Mouse (Mus musculus): ENCODE data around the gene Socs3.
A peak's percentile ranks its signal among the peaks of the same experiment; 100 is the strongest.

The Socs3 gene

DNA sequence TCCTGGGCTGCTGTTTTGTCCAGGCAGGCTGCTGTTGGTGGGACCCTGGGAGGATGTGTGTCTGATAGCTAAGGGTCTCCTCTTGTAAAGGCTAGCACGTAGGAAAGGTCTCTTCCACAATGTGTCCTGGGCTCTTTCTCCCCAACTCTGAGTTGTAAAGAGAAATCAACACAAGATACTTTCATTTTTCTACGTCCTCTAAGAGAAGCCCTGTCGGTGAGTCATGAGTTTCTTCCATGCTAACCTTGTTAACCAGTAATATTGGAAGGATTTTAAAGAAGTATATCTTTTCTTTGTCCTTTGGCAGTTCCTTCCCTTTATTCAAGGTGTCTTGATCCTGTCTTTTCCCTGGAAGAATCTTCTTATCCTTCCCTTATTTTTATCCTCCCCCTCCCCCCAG lies 25.8 kb upstream of the Socs3 start:
- DNase-seq (ENCODE audit: low spot score in 2 of 2) = no peak

DNA sequence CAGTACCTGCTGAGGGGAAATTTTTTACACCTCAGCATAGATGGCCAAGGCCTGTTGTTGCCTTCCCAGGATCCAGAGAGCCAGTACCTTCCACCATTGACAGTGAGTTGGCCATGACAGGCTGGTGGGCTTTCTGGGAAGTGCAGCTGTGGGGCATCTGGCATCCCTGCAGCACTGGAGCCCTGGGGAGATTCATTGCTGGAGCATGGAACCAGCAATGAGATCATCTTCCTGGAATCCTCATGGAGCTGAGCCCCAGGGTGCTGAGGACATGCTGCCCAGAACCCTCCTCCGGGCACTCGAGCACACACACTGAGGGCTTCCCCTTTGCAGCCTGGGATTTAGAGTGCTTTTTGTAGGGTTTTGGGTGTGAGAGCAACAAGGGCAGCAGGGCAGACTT lies 25.4 kb upstream of the Socs3 start:
- DNase-seq (ENCODE audit: low spot score in 2 of 2) = no peak

DNA sequence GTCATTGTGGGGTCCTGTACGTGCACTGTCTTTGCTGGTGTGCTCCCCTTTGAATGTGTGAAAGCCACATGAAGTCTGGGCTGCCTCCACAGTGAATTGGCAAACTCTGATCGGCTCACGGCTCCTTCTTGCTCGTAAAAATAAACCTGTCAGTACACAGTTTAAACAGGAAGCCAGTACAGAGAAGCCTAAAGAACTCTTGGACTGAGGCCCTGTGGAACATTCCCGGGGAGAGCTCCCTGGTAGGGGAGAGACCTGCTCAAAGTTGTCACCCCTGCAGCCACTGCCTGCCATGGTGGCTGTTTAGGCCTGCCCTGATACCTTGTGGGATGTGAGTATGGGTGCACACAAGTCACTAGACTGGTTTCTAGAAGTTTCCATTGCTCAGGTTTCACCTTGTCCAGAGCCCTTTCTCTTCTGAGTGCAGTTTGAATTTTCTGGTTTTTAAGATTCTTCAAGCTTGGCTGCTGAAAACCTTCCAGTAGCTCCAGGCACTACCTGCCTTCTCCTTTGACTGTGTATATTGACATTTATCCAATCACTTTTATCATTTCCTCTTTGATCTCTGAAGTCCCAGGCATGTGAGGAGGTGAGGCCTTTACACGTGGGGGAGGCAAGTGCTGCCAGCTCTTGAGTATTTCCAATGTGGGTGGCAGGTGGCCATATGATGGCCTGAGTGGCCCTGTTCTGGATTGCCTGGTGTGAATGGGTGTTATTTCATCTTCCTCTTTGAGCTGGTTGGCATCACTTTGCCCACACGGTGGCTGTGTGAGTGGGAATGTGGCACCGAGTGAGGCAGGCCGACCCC lies 24.6 kb upstream of the Socs3 start:
- DNase-seq (ENCODE audit: low spot score in 2 of 2) = peak; percentile 37 to 41

DNA sequence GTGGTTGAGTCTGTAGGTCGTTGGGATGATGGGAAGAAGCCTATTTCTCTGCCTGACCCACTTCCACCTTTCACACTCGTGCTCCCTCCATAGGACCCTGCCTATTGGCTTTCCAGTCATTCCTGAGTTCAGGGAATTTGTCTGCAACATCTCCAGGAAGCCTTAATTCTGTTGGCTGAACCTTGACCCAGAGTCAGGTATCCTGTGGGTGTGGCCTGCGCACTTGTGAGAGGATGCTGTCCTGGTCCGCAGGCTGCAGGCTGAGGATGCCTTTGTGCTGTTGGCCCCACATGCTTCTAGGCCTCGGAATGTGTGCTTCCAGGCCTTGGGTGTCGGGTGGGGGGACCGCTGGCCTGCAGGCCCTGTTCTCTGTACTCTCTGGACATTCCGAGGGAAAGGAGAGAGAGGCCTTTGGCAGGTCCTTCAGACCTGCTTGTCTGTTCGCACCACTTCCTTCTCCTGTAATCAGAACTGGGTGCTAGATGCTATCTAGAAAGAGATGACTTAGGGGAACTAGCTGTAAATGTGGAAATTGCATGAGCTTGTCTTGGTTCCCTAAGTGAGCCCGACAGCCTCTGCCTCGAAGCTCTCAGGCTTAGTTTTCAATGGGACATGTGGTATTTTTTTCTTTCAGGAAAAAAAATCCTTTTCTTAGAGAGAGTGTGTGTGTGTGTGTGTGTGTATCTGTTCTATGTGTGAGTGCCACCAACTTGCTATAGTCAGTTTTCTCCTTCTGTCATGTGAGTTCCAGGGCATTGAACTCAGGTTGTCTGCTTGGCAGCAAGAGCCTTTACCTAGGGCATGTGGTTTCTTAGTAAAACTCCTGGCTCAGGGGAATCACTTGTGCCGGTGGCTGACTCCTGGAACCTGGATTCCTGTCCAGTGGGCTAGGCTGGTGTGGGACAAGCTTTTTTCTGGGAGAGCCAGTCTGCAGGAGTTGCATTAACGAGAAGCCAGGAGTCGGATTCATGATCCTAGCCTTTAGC lies 23.6 kb upstream of the Socs3 start:
- DNase-seq (ENCODE audit: low spot score in 2 of 2) = no peak

DNA sequence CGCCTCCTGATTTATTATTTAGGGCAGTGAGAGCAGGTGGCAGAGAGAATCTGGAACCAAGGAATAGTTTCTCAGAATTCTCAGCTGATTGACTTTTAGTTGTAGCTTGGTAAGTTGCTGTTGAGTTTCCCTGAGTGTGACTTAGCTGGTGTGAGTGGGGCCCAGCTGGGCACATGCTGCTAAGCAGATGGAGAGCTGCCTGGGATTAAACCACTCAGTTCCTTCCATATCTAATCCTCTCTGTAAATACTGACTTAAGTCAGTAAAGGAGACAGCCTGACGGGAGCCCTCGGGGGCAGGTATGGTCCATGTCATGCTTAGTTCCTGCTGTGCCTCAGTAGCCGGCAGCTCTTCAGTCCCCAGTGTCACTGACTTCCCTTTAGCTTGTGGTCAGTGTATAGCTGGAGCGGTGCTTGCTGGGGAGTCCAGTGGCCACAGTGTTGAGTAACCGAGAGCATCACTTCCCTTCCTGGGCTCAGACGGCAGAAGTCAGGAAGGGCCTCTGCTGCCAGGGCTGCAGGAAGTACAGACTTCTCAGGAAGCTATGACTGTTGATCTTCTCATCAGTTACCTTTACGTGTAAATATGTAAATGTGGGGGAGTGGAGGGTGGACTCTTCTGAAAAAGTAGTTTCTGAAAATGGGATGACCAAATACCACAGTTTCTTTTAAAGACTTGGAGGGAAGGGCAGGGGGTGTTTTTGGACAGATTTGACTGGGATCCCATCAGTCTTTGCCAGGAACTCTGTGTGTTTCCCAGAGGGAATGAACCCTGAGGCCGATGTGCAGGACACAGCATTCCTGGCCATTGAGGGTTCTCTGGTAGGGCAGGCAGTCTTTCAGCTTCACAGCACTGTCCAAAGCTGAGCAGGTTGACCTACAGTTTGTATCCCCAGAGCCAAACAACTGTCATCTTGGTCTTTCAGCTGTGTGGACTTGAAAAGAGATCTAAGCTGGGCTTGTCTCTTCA lies 21.9 kb upstream of the Socs3 start:
- no peak for DNase-seq (ENCODE audit: low spot score in 2 of 2)

DNA sequence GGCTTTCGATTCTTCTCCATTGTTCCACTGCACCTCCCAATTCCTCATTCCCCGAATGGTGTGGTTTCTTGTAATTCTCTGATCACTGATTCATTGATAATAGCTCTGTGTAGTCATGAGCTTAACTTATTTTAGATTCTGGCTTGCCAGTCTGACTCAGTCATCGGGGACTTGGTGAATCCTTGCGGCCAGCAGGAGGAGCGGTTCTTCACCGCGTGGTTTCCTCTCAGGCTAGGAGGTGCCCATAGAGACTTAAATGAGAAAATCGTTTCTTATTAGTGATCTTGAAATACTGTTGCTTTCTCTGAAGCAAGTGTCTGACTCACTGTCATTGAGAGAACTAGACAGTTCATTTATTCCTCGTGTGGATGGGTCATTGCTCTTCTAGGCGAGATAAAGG lies 20.1 kb upstream of the Socs3 start:
- no peak for DNase-seq (ENCODE audit: low spot score in 2 of 2)

DNA sequence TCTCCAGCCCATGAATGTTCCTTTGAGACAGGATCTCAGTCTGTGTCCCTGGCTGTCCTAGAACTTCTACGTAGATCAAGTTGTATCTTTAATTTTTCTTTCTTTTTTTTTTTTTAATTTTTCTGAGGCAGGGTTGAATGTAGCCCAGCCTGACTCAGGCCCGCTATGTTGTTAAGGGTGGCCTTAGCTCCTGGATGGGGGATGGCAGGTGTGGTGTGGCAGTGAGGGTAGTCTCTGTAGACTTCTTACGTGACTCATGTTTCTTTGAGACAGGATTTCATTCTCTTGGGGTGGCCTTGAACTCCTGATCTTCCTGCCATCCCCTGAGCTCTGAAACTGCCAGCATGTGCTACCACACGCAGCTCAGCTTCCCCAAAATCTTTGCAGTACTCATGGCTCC lies 19.4 kb upstream of the Socs3 start:
- no peak for DNase-seq (ENCODE audit: low spot score in 2 of 2)

DNA sequence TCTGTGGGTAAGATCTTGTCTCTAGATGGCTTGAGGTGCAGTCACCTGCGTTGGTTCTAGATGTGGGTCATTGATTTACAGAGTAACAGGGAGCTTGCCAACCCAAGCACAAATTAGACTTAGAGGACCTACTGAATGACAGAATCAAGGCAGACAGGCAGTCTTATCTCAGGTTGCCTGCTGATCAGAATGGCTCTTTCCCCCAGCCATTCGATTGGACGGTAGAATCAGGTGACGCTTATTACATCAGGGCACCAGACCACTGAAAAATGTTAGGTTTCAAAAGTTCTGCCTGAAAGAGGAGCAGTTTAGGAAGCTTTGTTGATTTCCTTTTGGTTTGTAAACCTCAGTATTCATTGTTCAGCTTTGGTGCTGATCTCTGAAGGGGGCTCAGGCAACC lies 18.1 kb upstream of the Socs3 start:
- DNase-seq (ENCODE audit: low spot score in 2 of 2) = no peak

DNA sequence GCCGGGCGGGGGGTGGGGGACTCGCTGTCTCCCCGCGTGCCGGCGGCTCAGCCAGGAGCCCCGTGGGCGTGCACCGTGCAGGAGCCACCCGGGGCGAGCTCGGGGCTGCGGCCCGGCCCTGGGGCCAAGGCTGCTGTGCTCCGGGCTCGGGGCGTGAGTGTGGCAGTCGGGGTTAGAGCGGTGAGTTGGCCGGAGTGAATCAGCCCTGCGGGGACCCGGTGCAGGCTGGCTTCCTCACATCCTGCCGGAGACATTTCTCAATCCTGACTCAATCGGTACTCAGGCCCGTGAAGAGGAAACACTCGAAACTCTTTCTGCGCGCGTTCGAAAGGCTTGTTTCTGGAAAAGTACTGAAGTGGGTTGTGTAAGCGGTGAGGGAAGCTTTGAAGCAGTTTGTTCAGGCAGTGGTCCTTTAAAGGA lies 17.2 kb upstream of the Socs3 start:
- DNase-seq (ENCODE audit: low spot score in 2 of 2) = peak in 1 of 2 experiments; percentile 55

DNA sequence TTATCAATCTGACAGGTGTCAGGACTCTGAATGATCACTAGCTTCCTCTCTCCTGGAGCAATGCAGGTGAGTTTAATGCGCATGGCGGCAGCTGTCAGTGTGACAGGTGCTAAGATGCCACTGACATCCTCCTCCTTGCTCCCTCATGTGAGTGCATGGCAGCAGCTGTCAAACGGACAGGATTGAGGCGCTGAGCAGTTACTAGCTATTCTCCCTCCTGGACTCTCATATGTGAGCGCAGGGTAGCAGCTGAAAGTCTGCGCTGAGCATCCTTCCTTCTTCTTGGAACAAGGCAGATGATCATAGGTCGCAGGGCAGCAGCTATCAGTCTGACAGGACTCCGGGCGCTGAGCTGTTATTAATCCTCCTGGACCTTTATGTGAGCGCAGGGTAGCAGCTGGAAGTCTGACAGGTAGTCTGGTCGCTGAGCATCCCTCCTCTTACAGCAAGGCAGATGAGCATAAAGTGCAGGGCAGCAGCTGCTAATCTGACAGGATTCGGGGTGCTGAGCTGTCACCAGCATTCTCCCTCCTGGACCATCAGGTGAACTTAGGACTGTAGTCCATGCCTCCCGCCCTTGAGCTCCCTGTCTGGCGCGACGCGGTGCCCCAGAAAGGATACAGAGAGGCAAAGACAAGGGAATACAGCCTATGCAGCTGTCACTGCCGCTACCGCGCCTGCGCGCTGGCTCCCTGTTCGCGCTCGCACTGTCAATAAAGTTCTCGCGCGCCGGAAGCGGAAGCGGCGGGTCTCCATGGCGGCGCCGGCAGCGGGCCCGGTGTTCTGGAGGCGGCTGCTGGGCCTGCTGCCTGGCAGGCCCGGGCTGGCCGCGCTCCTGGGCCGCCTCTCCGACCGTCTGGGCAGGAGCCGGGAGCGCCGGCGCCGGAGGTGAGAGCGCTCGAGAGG lies 16.5 kb upstream of the Socs3 start, which contains the start of gene Pgs1:
TSS of gene Pgs1 (plus strand) at position 167 of the 906 bp plus-strand sequence.
- DNase-seq (ENCODE audit: low spot score in 2 of 2) = peak; percentile 92

DNA sequence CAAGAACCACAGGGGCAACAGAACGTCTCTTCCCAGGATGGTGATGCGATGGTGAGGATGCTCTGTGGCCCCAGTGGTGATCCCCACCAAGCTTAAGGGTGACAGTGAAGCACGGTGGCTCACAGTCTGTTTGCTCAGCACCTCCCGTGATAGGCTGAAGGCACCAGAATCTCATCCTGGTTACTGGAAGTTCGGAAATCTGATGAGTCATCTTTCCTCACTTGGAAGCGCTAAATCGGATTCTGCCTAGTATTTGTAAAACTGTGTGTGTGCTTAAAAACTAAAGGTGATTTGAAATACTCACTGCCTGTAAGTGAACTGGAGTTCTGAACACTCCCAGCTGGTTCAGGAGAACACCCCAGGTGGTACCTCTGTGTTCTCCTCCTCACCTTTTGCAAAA lies 13.9 kb upstream of the Socs3 start:
- DNase-seq (ENCODE audit: low spot score in 2 of 2) = no peak

DNA sequence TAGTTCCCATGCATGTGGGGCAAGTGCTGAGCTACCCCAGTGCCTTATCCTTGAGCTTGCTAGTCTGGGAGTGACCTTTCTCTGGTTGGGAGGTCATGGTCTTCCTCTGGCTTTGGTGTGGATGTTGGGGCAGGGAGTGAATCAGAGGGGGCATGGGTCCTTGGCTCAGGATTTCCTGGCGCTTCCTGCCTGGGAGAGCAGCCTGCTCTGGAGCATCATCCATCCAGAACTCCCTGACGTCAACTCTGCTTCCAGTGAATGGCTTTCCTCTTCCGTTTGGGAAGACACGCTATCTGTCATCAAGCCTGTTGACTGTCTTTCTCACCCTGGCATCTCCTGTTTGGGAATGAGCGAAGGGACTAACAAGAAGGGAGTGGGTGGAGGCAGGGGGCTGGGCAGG lies 12.6 kb upstream of the Socs3 start:
- DNase-seq (ENCODE audit: low spot score in 2 of 2) = no peak

DNA sequence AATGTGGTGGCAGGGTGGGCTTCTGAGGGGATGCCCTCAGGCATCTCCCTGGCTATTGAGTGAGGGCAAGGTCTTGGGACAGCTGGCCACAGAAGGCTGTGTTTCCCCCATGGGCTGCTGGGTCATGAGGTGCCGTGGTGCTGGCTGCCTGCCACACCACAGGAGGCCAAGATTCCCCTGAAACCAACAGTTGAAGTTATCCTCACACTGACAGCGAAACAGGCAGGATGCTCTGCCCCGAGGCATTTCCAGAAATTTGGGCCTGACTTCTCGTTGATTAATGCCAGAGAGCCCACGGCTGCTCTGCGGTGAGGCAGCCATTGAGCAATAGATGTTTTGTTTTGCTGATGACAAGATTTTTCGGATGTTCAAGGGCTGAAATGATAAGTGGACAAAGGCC lies 9.5 kb upstream of the Socs3 start:
- no peak for DNase-seq (ENCODE audit: low spot score in 2 of 2)

DNA sequence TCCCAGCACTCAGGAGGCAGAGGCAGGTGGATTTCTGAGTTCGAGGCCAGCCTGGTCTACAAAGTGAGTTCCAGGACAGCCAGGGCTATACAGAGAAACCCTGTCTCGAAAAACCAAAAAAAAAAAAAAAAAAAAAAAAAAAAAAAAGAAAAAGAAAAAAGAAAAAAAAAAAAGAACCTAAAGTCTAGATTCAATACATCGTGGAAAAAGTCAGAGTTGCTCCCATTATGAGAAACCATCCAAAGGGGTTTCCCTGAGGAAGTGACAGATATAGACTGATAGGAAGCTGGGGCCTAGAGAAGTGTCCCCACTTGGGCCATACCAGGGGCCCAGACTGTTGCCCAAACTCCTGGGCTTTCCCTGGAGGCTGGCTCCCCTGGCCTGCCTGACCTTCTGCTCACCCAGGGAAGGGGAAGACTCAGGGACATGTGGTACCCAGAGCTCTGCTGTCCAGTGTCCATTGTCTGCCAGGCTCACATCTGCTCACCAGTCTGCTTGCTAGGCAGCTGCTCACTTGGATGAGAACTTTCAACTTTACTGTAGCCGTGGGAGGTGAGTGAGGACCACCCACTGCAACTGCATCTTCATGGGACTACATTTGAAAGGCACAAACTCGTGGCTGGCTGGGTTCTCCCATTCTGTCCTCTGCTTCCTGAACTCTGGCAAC lies 8.0 kb upstream of the Socs3 start:
- DNase-seq (ENCODE audit: low spot score in 2 of 2) = no peak

DNA sequence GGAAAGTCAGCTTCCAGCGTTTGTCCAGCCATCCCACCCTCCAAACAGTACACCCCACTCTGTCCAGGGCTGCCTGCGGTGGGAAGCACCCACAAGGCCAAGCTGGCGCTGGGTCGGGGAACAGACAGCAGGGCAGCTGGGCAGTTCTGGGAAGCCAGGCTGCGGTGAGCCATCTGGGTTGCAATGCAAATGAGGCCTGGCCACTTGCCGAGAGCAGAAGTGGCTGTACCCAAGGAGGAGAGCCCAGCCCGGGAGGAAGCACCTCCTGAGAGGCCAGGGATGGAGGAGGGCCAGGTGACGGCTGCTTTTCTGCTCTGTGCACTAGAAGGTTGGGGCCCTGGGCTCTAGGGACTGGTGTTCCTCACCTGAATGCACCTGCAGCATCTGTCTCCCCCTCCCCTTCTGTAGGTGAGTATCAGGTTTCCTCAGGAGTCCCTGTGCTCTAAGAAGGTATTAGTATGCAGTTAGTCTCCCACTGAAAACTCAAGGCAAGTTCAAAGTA lies 6.3 kb upstream of the Socs3 start:
- no peak for DNase-seq (ENCODE audit: low spot score in 2 of 2)

DNA sequence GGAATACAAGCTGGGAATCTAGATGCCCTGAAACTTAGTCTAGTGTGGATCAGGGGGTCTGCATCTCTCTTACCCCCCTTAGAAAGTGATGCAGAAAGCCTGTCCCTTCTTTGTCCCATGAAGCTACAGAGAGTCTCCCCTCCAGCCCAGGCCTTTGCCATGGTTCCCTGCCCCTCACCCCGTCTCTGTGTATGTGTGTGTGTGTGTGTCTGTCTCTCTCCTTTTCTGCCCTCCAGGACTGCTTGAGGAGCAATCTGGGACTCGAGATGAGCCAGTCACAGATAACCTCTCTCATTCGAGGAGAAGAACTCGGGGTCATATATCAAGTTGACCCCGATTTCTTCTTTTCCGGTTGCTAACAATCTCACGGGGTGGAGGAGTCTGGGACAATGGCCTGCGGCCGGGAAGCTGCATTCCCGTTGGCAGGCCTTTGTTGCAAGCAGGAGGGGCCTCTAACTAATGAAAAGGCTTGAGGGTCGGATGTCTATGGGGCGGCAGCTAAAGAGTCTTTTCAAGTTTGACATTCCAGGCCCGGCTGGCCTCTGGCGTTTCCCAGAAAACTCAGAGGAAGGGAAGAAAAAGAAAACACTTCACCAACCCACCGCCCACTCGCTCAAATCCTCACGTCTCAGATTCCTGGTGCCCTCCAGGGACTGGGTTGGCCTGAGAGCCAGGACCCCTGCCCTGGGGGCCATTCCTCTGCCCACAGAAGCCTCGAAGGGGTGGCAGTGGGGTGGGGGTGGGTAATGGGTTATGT lies 5.5 kb upstream of the Socs3 start:
- DNase-seq (ENCODE audit: low spot score in 2 of 2) = no peak

DNA sequence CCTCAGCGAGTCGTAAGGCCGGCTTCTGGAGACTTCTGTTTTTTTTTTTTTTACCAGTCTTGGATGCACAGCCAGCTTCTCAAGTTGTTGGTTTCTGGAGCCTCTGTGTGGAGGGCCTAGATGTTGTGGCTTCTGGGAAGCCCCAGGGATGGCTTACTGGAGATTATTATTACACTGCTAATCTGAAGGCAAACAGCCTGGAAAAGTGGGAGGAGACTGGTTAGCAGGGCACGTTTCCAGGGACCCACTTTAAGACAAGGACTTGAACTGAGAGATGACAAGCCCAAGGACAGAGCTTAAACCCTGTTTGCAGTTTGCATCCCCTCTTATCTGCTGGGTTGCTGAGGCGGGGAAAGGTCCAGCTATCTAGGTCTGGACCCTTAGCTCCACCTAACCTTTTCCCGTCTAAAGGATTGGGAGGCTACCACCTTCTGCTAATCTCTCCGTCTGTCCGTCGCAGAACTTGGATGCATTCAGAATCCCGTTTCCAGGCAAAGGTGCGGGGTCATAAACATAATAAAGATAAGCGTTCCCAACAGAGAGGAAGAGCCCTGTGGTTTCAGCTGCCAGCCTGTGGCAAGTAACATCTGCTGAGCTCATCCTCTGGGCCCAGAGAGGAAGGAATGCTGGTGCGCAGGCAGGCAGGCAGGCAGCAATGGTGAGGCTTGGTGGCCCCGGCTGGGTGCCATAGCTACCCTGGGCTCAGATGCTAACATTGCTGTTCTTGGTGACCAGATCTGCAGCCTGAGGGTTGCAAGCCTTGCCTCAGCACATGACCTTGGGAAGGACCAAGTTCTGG lies 4.7 kb upstream of the Socs3 start:
- DNase-seq (ENCODE audit: low spot score in 2 of 2) = no peak

DNA sequence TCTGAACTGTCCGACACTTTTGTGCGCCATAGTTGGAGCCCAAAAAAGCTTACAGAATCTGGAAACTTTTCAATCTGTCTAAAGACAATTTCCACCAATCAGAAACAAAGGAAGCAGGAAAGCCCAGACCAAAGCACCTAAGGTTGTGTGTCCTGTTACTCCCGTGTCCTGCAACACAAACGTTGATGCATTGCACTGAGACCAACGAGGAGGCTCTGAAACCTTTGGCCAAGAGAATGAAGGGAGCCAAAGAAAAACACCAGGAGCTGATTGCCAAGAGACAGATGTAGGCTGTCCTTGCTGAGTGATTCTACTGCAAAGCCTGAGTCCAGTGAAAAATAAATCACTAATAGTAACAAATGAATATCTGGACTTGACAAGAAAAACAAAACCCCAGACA lies 3.7 kb upstream of the Socs3 start:
- no peak for DNase-seq (ENCODE audit: low spot score in 2 of 2)

Measured in right cerebral cortex, adult 2 months (tissue).